Mouse (Mus musculus) induced T-regulatory cell, adult 2 months (primary cell): Measurements from ENCODE around the gene Iqgap2.

Experiments used
- DNase-seq: peaks from one replicate; pipeline ENCODE4 v3.0.0-alpha.2; 2012; ENCODE audit warnings: low read depth

Gene Iqgap2

GRCm38 (mm10) chr13:95583237-95584189 is 308.2 kb downstream of the Iqgap2 start:
- DNase-seq = no peak

GRCm38 (mm10) chr13:95581850-95582249 is 309.9 kb downstream of the Iqgap2 start:
- no peak for DNase-seq

GRCm38 (mm10) chr13:95578016-95578697 is 313.6 kb downstream of the Iqgap2 start:
- DNase-seq = no peak
